Comparison of ENCODE assay signal across 8 mouse cellular contexts in the genomic region with DNA sequence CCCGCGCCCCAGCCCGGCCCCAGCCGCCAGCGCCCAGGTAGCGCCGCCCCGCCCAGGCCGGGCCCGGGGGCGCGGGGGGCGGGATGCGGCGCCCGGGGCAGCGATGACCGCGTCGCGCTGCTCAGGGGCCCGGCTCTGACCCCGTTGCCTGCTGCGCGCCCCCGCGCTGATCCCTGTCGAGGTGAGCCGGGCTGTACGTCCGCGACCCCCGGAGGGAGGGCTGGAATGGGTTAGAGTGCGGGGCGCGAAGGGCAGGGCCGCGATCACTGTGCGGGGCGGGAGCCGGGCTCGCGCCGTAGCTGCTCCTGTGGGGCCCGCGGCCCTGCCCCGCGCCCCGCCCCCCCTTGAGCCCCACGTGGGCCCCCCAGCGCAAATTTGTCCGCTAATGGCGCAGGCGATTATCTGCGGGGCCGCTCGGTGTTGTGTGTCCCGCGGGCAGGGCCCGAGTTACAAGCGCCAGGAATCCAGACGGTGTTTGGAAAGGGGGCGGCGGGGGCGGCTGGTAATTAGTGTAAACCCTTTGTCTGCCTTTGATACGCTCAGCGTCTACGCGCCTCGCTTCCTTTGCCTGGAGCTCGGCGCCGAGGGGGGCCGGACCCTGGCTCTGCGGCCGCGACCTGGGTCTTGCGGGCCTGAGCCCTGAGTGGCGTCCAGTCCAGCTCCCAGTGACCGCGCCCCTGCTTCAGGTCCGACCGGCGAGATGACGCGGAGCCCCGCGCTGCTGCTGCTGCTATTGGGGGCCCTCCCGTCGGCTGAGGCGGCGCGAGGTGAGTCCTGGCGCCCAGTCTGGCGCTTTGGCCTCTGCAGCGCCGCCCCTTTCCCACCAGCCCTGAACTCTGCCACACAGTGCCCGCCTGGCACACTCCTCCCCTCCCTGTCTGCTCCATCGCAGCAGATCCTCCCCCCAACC. TPM values are rescaled to one million over a fixed set of nuclear protein-coding genes. Genes with fewer than 3 reads are reported as not detected.
A peak's percentile ranks its signal among the peaks of the same experiment; 100 is the strongest.
DNase-seq lines count a peak whose midpoint lies in the region; ATAC-seq lines count a peak whose summit lies in the region.

No protein-coding gene starts in this region.

- no peaks in the 10 kb centered on the region for H3K9me3 ChIP-seq in embryonic facial prominence, embryonic 13.5 days
- no peaks in the 10 kb centered on the region for H3K9me3 ChIP-seq in limb, embryonic 11.5 days (ENCODE audit: control insufficient read depth, low read length)
- H3K9me3 ChIP-seq in midbrain, embryonic 10.5 days (replicated peaks), result no peaks in the 10 kb centered on the region
- H3K9me3 ChIP-seq in stomach, embryonic 15.5 days, result no peaks in the 10 kb centered on the region

- WGBS in embryonic facial prominence, embryonic 13.5 days, result under 1% methylated on average over 97 of the region's 99 CpGs
- WGBS in limb, embryonic 11.5 days, result under 1% methylated on average over 96 of the region's 99 CpGs
- WGBS in midbrain, embryonic 10.5 days, result under 1% methylated on average over 98 of the region's 99 CpGs
- under 1% methylated on average over 92 of the region's 99 CpGs for WGBS in stomach, embryonic 15.5 days

- H3K4me3 ChIP-seq in embryonic facial prominence, embryonic 13.5 days, result peak overlapping the region; percentile 91
- peak overlapping the region; percentile 86 for H3K4me3 ChIP-seq in limb, embryonic 11.5 days (ENCODE audit: low read depth, low read length)
- H3K4me3 ChIP-seq in midbrain, embryonic 10.5 days, result peak overlapping the region; percentile 87
- peak overlapping the region; percentile 75 for H3K4me3 ChIP-seq in stomach, embryonic 15.5 days (replicated peaks)

- H3K4me1 ChIP-seq in embryonic facial prominence, embryonic 13.5 days, result peaks cover 56% of the 10 kb centered on the region
- H3K4me1 ChIP-seq in limb, embryonic 11.5 days (ENCODE audit: control insufficient read depth, insufficient read depth, low read length), result peaks cover 51% of the 10 kb centered on the region
- peaks cover 60% of the 10 kb centered on the region for H3K4me1 ChIP-seq in midbrain, embryonic 10.5 days
- peaks cover 34% of the 10 kb centered on the region for H3K4me1 ChIP-seq in stomach, embryonic 15.5 days

- peaks cover 11% of the 10 kb centered on the region for H3K36me3 ChIP-seq in embryonic facial prominence, embryonic 13.5 days
- no peaks in the 10 kb centered on the region for H3K36me3 ChIP-seq in limb, embryonic 11.5 days (ENCODE audit: control insufficient read depth, insufficient read depth, low read length)
- 0 out of 2 replicates have a peak, but pooled peaks cover 8% of the 10 kb centered on the region for H3K36me3 ChIP-seq in midbrain, embryonic 10.5 days
- no peaks in the 10 kb centered on the region for H3K36me3 ChIP-seq in stomach, embryonic 15.5 days

- H3K27ac ChIP-seq in embryonic facial prominence, embryonic 13.5 days, result peak overlapping the region; percentile 69
- H3K27ac ChIP-seq in limb, embryonic 11.5 days (replicated peaks; ENCODE audit: low read depth, low read length), result peak overlapping the region; percentile 65
- peak overlapping the region; percentile 89 for H3K27ac ChIP-seq in midbrain, embryonic 10.5 days (replicated peaks)
- H3K27ac ChIP-seq in stomach, embryonic 15.5 days, result peak overlapping the region; percentile 50

- ATAC-seq in embryonic facial prominence, embryonic 13.5 days (ENCODE audit: insufficient number of reproducible peaks, insufficient read depth, low FRiP score, low TSS enrichment, low read depth), result peak; percentile 45
- ATAC-seq in limb, embryonic 11.5 days (ENCODE audit: insufficient number of reproducible peaks, low FRiP score, low TSS enrichment, low read depth), result peak; percentile 42
- ATAC-seq in stomach, embryonic 15.5 days (ENCODE audit: insufficient read depth, low FRiP score, low read depth), result peak; percentile 47

- peak; percentile 34 for DNase-seq in right cerebral cortex, postnatal 4 days
- DNase-seq in right cerebral cortex, postnatal 36 days (ENCODE audit: low spot score in 2 of 2), result no peak
- peak; percentile 51 for DNase-seq in heart, postnatal 4 days
- peak; percentile 66 for DNase-seq in limb, embryonic 11.5 days (ENCODE audit: low spot score)
- DNase-seq in midbrain, embryonic 10.5 days (ENCODE audit: low spot score), result peak; percentile 56
- no peak for DNase-seq in c-Kit-positive CD71-positive TER-119-positive erythroid progenitor cells, embryonic 14.5 days (ENCODE audit: low spot score)

- no peaks in the 10 kb centered on the region for H3K27me3 ChIP-seq in embryonic facial prominence, embryonic 13.5 days
- no peaks in the 10 kb centered on the region for H3K27me3 ChIP-seq in limb, embryonic 11.5 days (ENCODE audit: control insufficient read depth, insufficient read depth, low read length)
- peaks cover 38% of the 10 kb centered on the region for H3K27me3 ChIP-seq in midbrain, embryonic 10.5 days (ENCODE audit: low read depth, poor library complexity, severe bottlenecking)
- H3K27me3 ChIP-seq in stomach, embryonic 15.5 days (replicated peaks), result no peaks in the 10 kb centered on the region

- H3K9ac ChIP-seq in embryonic facial prominence, embryonic 13.5 days, result peak overlapping the region; percentile 87
- peak overlapping the region; percentile 89 for H3K9ac ChIP-seq in limb, embryonic 11.5 days (ENCODE audit: low read length)
- peak overlapping the region; percentile 56 for H3K9ac ChIP-seq in stomach, embryonic 15.5 days

- H3K4me2 ChIP-seq in embryonic facial prominence, embryonic 13.5 days, result peak overlapping the region; percentile 80
- H3K4me2 ChIP-seq in limb, embryonic 11.5 days (ENCODE audit: low read depth, severe bottlenecking), result peak overlapping the region; percentile 74
- peak overlapping the region; percentile 75 for H3K4me2 ChIP-seq in stomach, embryonic 15.5 days

RNA-seq across cellular contexts. Expression of gene Fgfrl1, which starts 2.4 kb away (rescaled TPM):
- polyA plus RNA-seq in embryonic facial prominence, embryonic 13.5 days (2015; fragmentation: Nextera tagmentation; extraction: Ambion mirVana), result 14.4 and 26.7 TPM in 2 replicates
- total RNA-seq in heart, postnatal 4 days (2021), result 10 to 100 TPM; 24.7 to 27.0 TPM
- 38.1 and 46.0 TPM in 2 replicates for polyA plus RNA-seq in limb, embryonic 11.5 days (2014; fragmentation: Nextera tagmentation; extraction: Ambion mirVana)
- 11.0 and 14.9 TPM in 2 replicates for polyA plus RNA-seq in midbrain, embryonic 10.5 days (2016; fragmentation: Nextera tagmentation; extraction: Ambion mirVana)
- polyA plus RNA-seq in stomach, embryonic 15.5 days (2015; fragmentation: Nextera tagmentation; extraction: Ambion mirVana), result 25.9 and 26.4 TPM in 2 replicates

RNA-seq across cellular contexts. Expression of gene Slc26a1, which starts 19.2 kb away (rescaled TPM):
- polyA plus RNA-seq in embryonic facial prominence, embryonic 13.5 days (2015; fragmentation: Nextera tagmentation; extraction: Ambion mirVana), result 1.1 and 1.3 TPM in 2 replicates
- total RNA-seq in heart, postnatal 4 days (2021), result under 1 TPM in 1 of 2 experiments, not detected in 1; 0.23 TPM
- 0.55 and 0.84 TPM in 2 replicates for polyA plus RNA-seq in limb, embryonic 11.5 days (2014; fragmentation: Nextera tagmentation; extraction: Ambion mirVana)
- polyA plus RNA-seq in midbrain, embryonic 10.5 days (2016; fragmentation: Nextera tagmentation; extraction: Ambion mirVana), result 0.56 and 0.93 TPM in 2 replicates
- polyA plus RNA-seq in stomach, embryonic 15.5 days (2015; fragmentation: Nextera tagmentation; extraction: Ambion mirVana), result 2.3 and 2.6 TPM in 2 replicates

RNA-seq across cellular contexts. Expression of gene Dgkq, which starts 25.1 kb away (rescaled TPM):
- 14.3 and 18.8 TPM in 2 replicates for polyA plus RNA-seq in embryonic facial prominence, embryonic 13.5 days (2015; fragmentation: Nextera tagmentation; extraction: Ambion mirVana)
- 10 to 100 TPM; 11.8 to 16.2 TPM for total RNA-seq in heart, postnatal 4 days (2021)
- 8.5 and 11.3 TPM in 2 replicates for polyA plus RNA-seq in limb, embryonic 11.5 days (2014; fragmentation: Nextera tagmentation; extraction: Ambion mirVana)
- polyA plus RNA-seq in midbrain, embryonic 10.5 days (2016; fragmentation: Nextera tagmentation; extraction: Ambion mirVana), result 12.8 and 15.1 TPM in 2 replicates
- polyA plus RNA-seq in stomach, embryonic 15.5 days (2015; fragmentation: Nextera tagmentation; extraction: Ambion mirVana), result 10.6 and 11.0 TPM in 2 replicates

RNA-seq across cellular contexts. Expression of gene Idua, which starts 34.5 kb away (rescaled TPM):
- 14.6 and 15.3 TPM in 2 replicates for polyA plus RNA-seq in embryonic facial prominence, embryonic 13.5 days (2015; fragmentation: Nextera tagmentation; extraction: Ambion mirVana)
- 10 to 100 TPM; 12.9 to 15.3 TPM for total RNA-seq in heart, postnatal 4 days (2021)
- polyA plus RNA-seq in limb, embryonic 11.5 days (2014; fragmentation: Nextera tagmentation; extraction: Ambion mirVana), result 14.3 and 14.5 TPM in 2 replicates
- polyA plus RNA-seq in midbrain, embryonic 10.5 days (2016; fragmentation: Nextera tagmentation; extraction: Ambion mirVana), result 11.5 and 13.3 TPM in 2 replicates
- polyA plus RNA-seq in stomach, embryonic 15.5 days (2015; fragmentation: Nextera tagmentation; extraction: Ambion mirVana), result 13.4 and 13.9 TPM in 2 replicates

Comparison
In these comparisons a context has a peak if more than half of its experiments do, and no peak if none do; other contexts are left out.
1. DNase-seq: peak in right cerebral cortex, postnatal 4 days (single experiment), heart, postnatal 4 days (single experiment), limb, embryonic 11.5 days (single experiment) and midbrain, embryonic 10.5 days (single experiment); none in right cerebral cortex, postnatal 36 days (0 of 2) and c-Kit-positive CD71-positive TER-119-positive erythroid progenitor cells, embryonic 14.5 days (single experiment).
2. Peak in every context shown above with its lines, with median percentiles within 50 percentile points of each other: ATAC-seq, H3K27ac ChIP-seq, H3K4me2 ChIP-seq, H3K4me3 ChIP-seq and H3K9ac ChIP-seq.